Mouse (Mus musculus) stomach, postnatal 0 days (tissue): ENCODE measurements around the gene Khdc1b.

Experiments used
- CTCF ChIP-seq: IDR thresholded peaks from 2 replicates; pipeline ENCODE4 v1.5.1; 2016; ENCODE audit warnings: antibody characterized with exemption, low read depth, mild to moderate bottlenecking, moderate library complexity
- EP300 ChIP-seq: optimal IDR thresholded peaks from 2 replicates; pipeline ENCODE3; 2016; ENCODE audit warnings: antibody characterized with exemption

DNA sequence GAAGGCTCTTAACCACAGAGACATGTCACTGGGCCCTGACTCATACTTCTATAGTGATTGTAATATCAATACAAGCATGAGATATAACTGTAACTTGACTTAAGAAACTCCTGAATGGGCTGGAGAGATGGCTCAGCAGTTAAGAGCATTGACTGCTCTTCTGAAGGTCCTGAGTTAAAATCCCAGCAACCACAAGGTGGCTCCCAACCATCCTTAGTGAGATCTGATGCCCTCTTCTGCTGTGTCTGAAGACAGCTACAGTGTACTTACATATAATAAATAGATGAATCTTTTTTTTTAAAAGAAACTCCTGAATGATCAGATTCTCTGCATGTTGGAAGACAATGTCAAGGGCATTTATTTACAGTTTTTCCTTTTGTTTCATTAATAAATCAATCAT is 36.0 kb downstream of the Khdc1b start:
- TF ChIP-seq CTCF (peak; percentile 70), EP300 (no peak)
